Mouse (Mus musculus) spleen, adult 12 weeks (tissue): ENCODE results near the gene Itpkb.

Experiments used
- DNase-seq: peaks from one replicate; pipeline ENCODE4 v3.0.0; 2022; ENCODE audit warnings: low spot score

Gene Itpkb

DNA sequence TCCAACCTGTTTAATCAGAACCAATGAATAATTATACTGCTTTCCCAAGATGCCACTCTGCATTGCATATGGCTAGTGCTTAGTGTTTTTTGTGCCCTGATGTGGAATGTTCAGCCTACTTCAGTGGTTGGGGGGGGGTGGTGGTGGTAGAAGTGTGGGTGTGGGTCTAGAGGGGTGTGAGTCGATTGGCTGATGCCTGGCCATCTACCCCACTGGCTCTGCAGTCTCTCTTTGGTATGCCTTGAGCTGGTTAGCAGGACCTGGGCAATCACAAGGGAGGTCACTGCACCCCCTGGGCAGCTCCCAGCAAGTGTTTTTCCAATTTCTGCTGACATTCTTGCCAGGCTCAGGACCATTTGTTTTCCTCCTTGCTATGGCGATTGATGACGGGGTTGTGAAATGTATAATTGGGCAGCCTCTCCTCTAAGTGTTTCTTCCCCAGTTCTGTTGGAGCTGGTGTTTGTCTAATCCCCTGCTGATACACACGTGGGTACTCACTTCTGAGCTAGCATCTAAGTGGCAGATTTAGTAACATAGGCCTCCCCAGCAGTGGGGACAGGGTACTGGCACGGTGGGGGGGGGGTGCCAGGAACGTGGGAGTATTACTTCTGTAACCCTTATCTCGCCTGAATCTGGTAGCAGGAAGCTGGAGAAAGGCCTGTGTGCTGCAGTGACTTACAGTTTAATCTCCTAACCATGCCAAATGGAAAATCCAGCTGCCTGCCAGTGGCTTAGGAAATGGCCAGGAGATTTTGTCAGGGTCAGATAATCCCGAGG, 13.3 kb downstream of the Itpkb start:
- no peak for DNase-seq

DNA sequence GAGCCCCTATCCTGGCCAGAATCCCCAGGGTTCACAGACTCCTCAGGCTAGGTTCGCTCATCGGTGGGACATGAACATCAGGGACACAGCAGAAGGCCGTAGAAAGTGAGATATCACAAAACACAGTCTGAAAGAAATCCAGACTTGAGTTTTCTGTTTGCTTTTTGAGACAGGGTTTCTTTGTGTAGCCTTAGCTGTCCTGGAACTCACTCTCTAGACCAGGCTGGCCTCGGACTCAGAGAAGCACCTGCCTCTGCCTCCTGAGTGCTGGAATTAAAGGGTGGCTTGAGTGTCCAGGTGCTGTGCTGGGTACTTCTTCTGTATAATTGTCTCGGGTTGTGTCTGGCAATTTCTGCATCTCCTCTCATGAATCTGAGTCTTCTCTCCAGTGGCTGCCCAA, 14.8 kb downstream of the Itpkb start:
- no peak for DNase-seq

GRCm38 (mm10) chr1:180347059-180347458, 16.8 kb downstream of the Itpkb start:
- no peak for DNase-seq

DNA sequence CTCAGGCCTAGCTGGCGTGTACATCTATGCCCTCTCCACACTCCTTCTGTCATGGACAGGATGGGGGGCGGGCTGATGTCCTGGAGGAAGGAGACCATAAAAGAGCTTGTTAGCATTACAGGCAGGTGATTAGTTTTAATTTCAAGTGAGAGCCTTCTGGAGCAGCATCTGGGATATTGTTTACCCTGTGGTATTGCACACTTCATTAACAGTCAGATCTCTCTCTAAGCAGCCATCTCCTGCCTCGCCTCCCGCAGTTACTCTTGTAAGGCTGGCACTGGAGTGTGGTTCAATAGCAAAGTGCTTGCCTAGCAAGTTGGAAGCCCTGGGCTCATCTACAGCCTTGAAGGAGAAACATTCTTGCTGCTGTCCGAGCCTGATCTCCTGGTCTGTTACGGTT, 17.6 kb downstream of the Itpkb start:
- DNase-seq, result no peak

DNA sequence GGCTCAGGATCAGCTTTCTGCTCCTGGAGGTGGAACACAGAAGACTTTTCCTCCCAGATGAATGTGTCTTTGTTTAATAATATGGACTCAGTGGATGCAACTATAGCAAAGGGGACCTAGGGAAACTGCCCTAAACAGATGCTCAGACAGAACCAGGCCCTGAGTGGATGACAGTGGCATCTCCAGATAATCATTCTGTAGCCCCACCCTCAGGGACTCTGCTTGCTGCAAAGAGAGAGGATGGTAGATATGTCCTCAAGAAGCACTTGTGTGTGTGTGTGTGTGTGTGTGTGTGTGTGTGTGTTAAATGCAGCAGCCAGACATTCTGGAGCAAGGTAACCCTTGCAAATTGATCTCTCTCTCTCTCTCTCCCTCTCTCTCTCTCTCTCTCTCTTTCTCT, 18.8 kb downstream of the Itpkb start:
- DNase-seq, result no peak

- no peak for DNase-seq
These were observed 22.0 kb downstream of the Itpkb start for GRCm38 (mm10) chr1:180352258-180352657.

DNA sequence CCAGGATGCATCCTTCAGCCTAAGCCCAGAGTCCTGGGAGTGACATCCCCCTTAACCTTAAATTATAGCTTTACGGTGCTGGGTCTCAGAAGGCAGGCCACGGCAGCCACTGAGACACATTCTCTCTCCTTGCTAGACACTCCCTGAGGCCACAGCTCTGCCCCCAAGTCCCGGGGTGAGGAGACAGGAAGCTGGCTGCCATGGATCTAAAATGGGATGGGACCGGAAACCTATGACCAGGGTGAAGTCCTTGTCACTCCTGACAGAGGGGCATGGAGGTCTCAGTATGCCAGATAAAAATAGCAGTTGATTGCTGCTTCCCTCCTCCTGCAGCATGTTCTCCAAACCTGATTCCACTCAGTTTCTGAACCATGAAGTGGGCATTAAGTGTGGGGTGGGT, 23.8 kb downstream of the Itpkb start:
- DNase-seq, result no peak

- no peak for DNase-seq
These were observed 24.9 kb downstream of the Itpkb start for GRCm38 (mm10) chr1:180354976-180355730.

GRCm38 (mm10) chr1:180356176-180356575, 25.9 kb downstream of the Itpkb start:
- no peak for DNase-seq

- no peak for DNase-seq
These were observed 26.6 kb downstream of the Itpkb start for GRCm38 (mm10) chr1:180356857-180357256.

DNA sequence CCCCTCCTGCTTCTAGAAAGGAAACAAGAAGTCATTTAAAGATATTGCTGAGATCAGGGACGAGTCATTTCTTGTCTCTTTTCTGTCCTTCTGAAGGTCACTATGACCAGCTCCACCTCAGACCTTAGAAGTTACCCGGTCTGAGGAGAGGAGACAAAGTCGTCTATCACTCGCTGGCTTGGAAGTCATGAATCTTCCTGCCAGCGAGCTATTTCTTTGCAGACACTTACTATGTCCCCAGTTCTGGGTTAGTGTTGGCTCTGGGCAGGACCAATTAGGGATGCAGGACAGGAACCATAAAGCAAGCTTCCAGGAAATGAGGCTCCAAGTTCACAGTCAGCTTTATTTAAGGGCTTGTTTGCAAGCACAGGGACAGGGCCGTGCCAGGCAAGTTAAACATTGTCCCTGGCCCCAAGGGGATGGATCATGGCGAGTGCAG, 27.6 kb downstream of the Itpkb start:
- no peak for DNase-seq

DNA sequence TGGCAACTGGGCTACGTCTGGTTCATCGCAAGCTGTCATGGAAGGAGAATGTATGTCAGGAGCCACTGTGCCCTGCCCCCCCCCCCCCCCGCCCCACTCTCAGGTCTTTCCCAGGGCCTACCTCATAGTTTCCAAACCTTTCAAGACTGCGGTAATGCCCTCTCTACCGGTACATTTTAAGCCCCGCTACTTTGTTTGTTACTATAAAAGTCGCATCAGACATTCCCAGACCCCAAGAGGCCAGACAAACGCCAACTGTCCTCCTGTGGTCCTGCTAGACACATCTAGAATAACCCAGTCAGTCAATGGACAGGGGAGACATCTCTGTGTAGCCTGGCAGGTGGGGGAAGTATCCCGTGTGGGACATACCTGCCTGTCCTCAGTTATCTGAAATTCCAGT, 28.2 kb downstream of the Itpkb start:
- no peak for DNase-seq

DNA sequence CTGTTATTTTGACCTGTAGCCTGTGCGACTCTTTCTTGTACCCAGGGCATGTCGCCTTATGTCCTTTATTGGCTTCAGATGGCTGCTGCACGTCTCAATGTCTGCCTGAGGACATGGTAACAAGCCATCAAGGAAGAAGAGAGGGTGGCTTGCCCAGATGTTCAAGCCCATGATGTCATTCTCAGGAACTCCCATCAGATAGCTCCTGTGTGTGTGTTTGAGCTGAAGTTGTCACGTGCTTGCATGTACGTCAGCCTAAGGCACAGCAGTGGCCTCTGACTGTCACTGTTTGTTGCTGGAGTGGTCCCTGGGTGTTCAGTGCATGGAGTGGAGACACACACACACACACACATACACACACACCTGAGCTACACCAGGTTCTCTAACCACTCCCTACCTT, 29.0 kb downstream of the Itpkb start:
- no peak for DNase-seq

GRCm38 (mm10) chr1:180362176-180362575, 31.9 kb downstream of the Itpkb start:
- DNase-seq, result no peak

- no peak for DNase-seq
These were observed 32.6 kb downstream of the Itpkb start for GRCm38 (mm10) chr1:180362844-180363243.

DNA sequence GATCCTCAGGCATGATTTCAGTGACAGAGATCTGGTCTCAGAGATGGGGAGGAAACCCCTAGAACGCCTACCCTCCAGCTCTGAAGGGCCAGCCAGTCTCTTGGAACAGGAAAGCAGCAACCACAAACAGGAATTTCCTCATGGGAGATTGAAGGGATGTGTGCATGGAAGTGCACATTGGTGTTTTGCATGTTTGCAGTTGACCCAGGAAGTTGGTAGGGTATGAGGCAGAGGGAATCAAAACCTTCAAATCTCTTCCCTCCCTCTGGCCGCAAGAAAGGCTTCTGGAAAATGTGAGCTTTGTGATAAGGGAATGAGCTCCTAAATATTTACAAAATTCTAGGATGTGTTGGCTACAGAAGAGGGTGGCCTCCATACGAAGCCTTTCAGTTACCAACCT, 33.0 kb downstream of the Itpkb start:
- no peak for DNase-seq

DNA sequence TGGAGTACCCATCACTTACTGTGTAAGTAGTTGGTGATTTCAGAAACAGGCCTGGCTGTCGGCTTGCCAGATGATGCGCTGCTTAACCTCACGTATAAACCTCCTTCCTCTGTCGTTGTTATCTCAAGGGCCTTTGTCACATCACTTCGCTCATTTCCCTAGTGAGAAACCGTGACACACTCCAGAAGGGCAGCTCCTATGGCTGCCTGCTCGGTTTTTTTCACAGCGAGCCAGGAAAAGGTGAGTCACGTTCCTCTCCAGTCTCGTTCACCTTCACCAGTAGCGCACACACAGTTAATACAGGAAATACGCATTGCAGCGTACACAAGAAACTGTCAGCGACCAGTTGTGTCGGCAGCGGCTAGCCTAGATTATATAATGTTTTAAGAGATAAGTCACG, 33.7 kb downstream of the Itpkb start:
- DNase-seq, result peak; percentile 2

DNA sequence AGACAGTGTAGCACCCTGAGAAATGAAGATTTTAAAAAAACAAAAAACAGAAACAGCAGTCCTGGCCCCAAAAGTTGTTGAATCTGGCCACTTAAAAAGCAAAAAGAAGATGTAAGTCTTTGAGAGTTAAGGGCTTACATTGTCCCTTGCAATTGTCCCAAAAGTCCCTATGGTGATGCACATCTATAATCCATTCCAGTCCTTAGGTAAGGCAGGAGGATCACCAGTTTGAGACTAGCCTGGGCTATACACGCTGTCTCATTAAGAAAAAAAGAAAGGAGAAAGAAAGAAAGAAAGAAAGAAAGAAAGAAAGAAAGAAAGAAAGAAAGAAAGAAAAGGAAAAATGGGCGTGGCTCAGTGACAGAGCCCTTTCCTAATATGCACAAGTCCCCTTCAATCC, 34.4 kb downstream of the Itpkb start:
- no peak for DNase-seq

GRCm38 (mm10) chr1:180365180-180365810, 35.0 kb downstream of the Itpkb start:
- peak; percentile 83 for DNase-seq

DNA sequence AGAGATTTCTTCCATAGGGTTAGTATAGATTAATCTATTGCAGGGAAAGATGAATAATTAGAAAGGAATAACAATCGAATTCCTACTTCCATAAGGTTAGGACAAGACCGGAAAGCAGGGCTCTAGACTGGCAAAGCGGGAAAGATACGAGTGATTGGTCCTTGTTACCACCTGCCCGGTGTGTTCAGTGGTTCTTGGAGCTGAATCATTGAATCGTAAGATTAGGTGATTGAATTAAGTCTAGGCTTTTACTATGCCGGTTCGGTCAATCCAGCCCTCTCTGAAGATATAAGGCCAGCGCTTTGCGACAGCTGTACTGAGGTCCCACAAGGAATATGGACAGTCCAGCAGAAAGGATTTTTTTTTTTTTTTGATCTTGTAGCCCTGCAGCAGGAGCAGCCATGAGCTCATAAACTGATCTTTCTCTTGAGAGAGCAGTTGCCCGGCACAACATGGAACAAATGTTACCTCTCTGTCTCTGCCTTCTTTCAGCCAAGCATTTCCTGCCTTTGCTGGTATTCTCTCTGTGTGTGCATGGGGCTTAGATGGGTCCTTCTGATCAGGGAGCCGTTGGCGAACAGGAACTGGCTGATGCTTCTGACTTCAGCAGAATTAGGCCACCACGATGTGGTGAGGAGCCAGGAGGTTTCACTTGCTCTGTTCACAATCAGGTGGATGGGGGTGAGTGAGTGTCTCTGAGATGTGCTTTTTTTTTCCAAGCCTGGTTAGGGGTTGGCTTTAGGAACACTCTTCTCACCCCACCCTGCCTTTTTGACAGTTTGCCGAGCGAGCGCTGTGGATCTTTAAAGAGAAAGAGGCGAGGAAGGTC, 35.9 kb downstream of the Itpkb start:
- DNase-seq, result no peak

GRCm38 (mm10) chr1:180367045-180367619, 36.8 kb downstream of the Itpkb start:
- DNase-seq, result no peak

- no peak for DNase-seq
These were observed 37.3 kb downstream of the Itpkb start for GRCm38 (mm10) chr1:180367626-180368025.
